Mouse (Mus musculus) adrenal gland (tissue): ENCODE data around the gene Figla.

Experiments
- intact Hi-C: fragments of 180-260 bp; cut with DNase I; formaldehyde crosslinking; loops from one replicate; pipeline ENCODE4 v1.15.1; 2025

Gene Figla

DNA sequence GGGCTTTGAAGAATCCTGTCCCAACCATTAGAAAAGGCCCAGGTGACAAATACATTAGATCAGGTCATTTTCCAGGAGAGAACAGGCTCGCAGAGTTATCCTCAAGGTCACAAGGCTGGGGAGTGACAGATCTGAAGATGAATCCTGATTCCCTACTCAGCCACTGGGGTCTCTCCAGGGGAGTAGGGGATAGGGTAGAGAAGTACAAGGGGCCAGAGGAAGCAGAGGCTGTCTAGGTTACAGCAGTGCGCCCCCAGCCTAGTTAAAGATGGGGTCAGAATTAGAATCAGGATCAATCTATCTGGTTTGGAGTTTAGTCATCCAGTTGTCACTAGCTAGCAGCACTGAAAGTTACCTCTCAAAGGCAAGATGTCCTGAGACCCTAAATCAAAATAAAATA is 12.2 kb downstream of the Figla start:
- intact Hi-C loops: no loop called here

DNA sequence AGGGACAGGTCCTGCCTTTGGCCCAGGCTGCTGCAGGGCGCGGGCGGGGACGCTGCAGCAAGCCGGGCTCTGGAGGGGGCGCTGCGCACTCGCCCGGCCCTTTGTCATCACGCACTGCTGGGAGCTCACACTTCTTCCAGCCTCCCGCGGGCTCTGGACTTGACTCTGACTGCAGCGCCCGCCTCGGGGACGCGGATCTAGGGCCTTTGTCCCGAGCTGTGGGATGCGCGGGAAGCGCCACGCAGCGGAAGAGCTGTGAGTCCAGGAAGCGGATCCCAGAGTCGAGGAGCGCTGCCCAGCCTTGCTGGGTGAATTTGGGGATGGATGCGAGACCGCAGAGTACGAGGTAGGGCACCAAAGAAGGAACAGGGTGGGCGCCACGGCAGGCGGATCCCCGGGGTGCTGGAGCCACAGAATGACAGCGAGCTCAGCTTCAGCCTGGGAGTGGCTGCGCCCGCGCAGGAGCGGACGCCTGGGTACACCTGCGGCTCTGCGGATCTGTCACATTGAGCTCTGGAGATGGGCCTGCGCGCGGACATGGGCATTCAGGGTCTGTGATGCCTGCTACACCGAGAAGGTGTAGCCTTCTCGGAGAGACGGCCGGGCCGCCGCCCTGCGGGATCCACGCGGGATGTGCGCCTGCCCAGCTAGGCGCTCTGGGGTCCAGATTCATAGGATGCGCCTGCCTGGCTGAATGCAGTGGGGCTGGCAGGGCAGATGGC is 12.8 kb downstream of the Figla start, which contains the start of gene Add2:
Gene Add2, plus strand, starts transcription at position 81 of the 722 bp plus-strand sequence.
- intact Hi-C loops: no loop called here

DNA sequence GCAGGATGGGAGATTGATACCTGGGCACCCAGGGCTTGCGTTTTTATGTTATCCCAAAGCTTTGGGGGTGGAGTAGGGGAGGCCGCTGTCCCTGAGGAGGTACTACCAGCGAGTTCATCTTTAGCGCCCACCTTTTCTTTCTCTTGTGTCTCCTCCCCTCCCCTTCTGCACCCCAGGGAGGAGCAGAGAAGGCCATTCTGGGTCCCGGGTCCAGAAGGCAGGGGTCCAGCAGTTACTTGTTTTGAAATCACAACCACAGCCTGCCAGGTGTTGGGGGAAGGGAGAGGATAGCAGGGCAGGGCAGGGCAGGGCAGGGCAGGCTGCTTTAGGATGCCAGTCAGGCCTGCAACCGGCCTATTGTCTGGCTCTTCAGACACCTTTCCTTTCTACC is 13.3 kb downstream of the Figla start:
- intact Hi-C loops: no loop called here

DNA sequence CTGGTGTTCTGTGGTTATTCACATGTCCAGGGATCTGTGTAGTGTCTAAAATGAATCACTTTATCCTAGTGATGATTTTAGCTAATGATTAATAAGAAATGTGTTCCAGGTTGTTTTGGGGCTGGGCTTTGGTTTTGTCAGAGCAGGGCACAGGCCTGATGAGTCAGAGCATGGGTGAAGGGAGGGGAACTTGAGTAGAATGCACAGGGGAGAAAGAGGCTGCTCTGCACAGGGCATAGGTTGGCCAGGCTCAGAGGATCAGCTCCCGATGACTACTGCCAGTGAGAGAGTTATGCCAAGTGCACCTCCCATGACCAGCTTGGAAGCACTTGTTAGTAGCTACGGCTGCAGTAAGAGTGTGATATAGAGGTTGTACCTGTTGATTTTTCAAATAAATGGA is 15.6 kb downstream of the Figla start:
- intact Hi-C loops: no loop called here

DNA sequence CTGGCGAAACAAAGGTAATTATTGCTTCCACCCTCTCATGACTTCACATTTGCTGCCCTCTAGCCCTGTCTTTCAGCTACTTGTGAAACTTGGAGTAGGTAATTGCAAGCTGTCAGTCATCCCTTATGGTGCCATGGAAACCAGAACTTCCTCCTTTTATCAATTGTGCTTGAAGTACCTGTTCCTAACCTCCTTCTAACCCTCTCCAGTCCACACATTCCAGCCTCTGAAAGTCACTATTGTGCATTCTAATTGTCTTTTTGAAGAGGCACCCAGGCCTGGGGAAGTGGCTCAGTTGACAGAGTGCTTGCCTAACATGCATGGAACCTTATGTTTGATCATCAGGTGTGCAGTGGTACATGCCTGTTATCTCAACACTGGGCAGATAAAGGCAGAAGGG is 17.7 kb downstream of the Figla start:
- intact Hi-C loops: no loop called here

DNA sequence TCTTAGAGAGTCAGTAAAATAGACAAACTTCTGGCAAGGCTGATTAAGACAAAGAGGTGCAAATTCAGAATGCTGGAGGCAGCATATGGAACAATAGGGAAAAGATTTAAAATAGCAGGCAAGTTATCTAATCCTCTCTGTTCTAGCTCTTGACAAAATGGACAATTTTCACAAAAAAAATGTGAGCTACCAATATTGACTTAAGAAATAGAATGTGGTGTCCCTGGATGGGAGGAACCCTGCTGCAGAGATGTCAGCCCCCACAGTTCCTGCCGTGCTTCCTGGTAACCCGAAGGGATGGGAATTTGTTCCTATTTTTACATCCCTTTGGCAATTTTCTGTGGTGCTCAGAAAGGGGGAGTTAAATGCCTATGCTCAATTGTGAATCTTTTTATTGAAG is 22.9 kb downstream of the Figla start:
- intact Hi-C loops: no loop called here

DNA sequence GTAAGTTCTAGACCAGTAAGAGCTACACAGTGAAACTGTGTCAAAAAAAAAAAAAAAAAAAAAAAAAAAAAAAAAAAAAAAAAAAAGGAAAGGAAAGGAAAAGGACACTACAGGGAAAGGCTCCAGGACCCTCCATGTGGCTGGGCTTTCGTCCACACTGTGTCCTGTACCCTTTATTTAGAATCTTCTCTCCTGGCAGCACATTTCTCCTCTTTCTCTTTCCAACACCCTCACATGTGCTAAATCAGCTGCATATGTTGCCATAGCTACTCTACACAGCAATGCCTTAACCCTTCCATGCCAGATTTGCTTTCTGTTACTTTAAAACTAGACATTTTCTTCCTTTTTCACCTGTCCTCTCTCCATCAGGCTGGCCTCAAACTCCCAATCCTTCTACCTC is 24.2 kb downstream of the Figla start:
- intact Hi-C loops: no loop called here

DNA sequence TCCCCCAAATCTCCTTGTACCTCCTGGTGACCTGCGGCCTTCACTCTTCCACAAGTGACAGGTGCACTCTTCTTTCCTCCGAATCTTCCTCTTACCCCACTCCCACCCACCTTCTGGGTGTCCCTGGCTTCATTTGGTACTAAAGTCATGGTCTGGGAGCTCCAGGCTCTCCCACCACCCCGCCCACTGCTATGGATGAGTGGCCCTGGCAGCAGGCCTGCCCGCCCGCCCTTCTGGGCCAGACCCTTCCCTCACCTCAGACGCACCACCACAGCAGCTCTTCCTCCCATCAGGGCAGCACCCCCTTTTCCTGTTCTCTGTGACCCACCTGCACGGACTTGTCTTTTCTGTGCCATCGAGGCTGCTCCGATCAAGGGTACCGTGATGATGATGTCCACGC is 31.5 kb downstream of the Figla start:
- intact Hi-C loops: no loop called here

DNA sequence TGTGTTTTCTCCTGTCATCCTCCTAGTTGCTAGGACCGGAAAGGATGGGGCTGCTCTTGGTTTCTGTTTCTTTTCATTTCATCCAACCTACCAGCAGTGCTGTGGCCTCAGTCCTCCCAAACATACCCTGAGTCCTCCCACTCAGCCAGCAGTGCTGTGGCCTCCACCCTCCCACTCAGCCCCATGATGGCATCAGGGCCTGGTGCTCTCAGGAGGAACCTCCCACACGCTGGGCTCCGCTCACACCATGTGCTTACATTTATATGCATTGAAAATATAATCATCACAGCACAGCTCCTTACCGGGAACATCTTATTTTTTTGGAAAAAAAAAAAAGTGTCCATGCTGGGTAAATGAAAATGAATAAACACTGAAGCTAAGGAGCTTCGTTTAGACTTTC is 32.5 kb downstream of the Figla start:
- intact Hi-C loops: no loop called here

DNA sequence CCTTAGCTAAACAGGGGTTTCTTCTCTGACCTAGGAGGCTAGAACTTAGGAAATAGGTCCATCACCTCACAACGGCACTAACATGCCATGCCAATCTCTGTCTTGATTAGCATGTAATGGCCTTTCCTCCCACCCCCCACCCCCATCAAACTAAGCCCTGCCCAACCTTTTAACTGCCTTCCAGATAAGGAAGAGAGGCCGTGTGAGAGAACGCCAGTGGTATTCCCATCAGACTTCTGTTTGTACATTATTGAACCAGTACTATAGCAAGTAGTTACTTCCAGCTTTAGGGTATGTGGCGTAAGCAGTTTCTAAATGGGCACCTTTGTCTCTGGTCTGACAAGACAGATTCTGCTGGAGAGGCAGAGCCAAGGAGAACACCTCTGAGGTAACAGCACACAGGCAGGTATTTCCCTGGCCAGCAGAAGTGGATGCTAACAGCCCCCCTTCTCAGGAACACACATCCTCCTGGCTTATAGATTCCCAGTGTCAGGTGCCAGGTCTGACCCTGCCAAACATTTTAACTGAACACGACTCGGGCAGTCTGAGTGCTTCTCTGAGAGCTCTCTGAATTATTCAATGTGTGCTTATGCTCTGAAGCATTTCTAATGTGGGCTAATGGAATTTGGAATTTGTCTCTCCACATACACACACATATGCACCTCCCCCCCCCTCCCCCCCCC is 34.8 kb downstream of the Figla start:
- intact Hi-C loops: no loop called here

DNA sequence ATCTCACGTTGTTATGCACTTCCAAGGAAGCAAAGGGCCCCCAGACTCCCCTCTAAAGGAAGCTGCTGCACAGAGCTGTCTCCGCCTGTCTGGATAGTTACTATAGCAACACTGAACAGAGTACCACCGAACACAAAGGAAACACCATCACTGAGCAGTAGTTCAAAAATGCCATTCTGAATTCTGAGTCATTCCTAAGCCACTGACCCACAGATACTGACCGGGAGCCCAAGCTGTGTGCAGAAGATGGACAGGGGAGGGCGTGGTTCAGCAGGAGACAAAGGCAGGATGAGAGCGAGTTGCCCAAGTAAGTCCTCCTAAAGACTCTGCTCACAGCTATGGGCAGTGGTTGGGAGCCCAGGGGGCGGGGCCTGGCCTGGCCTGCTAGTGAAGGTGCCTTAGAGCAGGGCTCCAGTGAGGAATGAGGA is 36.1 kb downstream of the Figla start:
- intact Hi-C loops: no loop called here

DNA sequence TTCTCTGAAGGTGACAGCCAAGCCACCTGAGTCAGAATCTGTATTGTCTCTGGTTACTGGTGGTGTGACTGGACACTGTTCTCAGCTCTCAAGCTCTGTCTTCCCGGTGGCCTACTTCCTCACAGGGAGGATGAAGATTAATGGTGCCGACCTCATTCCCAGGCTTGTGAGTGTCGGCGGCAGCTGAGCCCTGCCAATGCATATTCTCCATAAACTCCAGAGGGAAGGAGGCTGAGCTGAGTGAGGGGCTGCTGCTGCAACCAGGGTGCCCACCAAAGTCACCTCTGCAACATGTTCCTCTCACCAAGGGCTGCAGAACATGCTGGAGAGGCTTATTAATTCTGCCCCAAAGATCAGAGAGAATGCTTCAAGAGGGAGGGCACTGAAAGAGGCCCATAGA is 36.6 kb downstream of the Figla start:
- intact Hi-C loops: no loop called here

DNA sequence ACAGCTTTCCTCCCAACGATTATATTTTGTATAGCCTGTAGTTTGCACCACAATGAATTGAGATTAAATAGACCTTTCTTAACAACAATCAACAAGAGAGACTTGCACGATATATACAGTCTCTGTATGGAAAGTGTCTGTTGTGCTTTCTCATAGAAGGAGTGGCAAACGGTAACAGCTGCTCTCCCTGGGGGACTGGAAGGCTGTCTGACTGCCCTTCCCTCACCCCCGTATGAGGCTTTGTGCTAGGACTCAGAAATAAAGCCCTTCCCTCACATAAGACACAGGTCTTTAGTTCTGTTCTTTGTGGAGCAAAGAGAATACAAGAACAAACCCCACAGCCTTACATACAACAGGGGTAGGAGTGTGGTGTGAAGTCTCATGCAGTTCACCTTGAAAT is 37.1 kb downstream of the Figla start:
- intact Hi-C loops: no loop called here

DNA sequence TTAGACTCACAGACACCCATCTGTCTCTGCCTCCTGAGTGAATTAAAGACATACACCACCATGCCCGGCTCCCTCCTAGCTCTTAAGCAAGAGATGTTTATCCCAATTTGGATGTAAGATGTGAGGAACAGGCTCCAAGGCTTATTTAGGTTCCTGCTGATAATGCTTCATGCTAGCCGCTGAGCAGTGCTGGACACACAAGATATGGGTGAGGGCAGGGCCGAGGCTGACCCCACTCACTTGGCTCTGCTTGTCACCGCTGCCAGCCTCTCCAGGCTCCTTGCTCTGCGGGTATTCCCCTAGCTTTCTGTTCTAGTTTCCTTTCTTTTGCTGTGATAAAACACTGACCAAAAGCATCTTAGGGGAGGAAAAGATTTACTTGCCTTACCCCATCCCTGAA is 37.6 kb downstream of the Figla start:
- intact Hi-C loops: no loop called here

DNA sequence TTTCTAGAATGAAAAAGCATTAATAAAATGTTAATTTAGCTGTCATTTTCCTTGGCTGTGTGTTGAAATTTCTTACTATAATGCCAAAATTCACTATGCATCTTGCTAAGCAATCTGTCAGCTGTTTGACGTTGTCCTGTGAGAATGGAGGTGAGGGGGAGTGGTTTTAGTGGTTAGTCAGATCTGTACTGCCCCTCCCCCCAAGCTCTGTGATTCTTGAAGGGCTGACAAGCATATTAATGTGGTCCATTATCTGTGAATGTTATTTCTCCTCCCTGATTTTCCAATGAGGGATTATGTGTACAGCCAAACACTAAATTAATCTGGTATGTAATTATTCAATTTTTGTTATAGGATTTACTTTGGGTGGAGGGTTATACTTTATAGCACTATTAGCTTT is 42.5 kb downstream of the Figla start:
- intact Hi-C loops: no loop called here

DNA sequence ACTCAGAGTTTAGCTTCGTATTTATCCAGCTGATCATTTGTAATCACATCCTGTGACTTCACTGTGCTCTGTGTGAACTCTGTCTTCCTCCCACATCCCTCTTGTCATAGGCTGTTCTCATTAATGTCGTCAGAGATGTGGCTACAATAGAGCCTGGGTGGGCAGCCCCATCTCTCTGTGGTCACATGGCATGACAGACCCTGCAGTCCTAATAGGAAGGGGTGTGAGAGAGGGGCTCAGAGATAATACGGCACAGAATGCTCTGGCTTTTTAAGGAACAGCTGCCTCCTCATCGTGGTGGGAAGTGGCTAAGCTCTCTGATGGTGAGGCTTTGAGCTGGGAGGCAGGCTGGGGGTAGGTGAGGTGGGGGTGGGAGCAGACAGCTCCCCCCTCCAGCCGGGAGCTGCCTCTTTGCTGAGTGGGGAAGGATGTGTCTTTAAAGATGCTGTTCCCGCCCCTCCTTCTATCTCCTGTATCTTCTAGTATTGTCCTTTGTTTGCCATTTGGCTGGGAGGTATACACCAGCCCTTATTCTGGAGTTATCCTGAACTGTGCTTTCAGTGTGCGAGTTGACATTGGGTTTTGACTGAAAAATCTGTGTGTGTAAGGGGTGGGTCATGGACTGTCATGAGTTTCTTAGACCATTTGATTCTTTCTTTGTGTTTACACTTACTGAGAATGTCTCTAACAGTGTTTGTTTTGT is 43.3 kb downstream of the Figla start:
- intact Hi-C loops: no loop called here

DNA sequence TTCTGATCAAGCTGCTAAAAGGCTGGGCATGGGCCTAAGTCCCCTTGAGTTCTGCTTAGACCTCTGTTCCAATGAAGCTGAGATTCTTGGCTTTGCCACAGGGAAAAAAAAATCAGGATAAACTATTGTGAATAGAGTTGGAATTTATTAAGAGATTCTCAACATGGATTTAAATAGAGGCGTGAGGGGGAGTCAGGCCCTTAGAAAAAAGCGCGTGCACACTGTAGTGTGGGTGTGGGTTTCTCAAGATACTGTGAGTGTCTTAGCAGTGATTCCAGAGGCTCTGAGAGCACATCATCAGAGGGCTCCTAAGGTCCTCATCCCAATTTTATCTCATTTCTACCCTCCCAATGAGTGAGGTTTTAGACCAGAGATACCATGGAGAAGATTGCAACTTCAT is 44.2 kb downstream of the Figla start:
- intact Hi-C loops: no loop called here

DNA sequence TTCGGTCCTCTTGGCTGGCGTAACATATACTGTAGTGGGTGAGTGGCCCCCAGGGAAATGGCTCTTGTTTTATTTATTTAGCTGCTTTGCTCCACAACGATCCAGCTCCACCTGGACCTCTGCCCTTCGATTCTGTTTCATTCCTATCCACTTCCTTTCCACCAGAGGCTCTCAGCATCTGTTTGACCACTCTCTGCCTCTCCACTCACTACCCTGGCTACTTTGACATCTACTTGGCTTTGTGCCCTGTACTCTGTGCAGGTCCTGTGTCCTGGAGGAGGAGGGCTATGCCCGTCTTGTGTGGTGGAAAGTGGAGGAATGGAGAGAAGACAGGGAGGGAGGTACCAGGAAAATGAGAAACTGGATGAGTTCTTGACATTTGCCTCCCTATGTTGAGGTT is 46.3 kb downstream of the Figla start:
- intact Hi-C loops: no loop called here

DNA sequence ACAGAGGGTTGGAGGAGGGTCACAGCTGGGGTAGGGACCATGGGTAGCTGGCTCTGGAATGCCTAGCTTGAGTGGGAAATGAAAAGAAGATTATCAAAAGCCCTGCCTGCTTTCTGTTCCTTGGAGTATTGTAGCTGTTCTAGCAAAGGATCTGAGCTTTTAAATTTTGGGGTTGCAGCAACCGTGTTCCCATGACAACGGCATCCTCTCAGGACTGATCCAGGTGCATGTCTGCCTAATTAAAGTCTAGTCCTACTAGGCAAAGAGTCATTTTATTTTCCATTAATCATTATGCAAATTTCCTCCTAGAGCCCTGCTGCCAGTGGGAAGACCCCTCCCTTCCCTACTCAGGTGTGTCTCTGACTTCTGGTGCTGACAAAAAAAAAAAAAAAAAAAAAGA is 46.7 kb downstream of the Figla start:
- intact Hi-C loops: no loop called here

DNA sequence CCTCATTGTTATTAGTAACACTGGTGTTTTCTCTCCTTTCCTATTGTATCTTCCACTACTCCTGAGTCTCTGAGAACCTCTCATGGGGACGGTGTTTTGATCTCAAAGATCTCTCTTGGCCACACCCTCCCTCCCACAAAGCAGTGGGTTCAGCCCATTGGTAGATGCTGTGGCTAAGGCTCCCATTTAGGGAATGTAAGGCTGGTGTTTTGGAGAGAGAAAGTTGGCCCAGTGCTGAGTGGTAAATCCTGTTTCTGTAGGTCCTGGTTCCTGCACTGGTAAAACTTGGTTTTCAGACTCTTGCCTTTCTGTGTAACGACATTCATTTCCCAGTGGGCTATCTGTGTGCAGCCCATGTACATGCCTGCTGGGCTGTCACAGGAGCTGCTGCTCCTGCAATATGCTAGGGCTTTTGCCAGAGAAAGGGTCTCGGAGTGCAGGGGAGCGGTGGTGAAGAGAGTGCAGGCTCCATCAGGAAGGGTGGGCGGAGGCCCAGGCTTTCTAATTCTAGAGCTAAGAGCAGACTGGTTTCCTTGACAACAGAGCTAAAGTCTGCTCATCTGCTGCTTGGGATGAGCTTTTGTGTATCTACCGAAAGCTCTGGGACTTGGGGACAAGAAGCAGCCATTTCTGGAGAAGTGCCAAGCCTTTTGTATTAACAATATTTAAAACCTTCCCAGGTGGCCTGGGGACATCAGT is 48.5 kb downstream of the Figla start:
- intact Hi-C loops: no loop called here

DNA sequence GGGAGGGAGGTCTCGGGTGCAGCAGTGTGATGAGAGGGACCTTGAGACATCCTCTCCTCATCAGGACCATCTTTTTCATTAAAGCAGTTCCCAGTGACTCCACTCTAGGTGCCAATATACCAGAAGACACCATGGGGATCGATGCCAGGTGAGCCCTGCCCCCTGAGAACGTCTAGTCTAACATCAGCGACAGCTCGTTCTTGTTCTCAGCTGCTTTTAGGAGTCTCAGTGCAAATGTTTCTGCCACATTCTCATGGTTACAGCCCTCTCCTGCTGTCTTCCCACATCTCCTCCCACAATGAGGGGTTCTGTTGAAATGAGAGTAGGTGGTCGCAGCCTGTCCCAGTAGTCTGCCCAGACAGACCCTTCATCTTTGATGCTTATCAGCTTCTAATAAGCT is 50.8 kb downstream of the Figla start:
- intact Hi-C loops: no loop called here

DNA sequence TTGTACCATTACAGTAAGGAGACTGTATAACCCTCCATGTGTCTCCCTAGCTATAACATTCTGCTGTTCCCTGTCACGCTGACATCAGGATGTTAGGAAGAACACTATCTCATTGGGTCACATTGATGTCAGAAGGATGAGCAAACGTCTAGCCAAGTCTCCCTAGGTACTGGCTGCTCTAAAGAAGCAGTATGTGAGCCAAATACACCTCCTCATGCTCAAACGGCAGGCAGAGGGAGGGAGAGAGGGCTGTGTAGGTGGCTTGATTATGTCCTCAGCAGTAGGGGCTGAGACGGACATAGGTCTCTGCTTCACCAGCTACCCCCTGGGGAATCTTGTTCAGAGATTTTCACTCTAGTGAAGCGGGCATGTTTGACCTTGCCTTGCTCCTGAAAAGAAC is 51.2 kb downstream of the Figla start:
- intact Hi-C loops: no loop called here
